Mouse (Mus musculus) CH12.LX (cell line): Measurements from ENCODE around the gene Abtb2. TPM values are rescaled to one million over a fixed set of nuclear protein-coding genes. Genes with fewer than 3 reads are reported as not detected.

Experiments
- DNase-seq: peaks from one replicate; pipeline ENCODE4 v3.0.0-alpha.2; 2013; ENCODE audit errors: extremely low read depth
- H3K27ac ChIP-seq: 2 replicates; pipeline ENCODE4 v1.5.1; 2012; ENCODE audit warnings: low read depth, mild to moderate bottlenecking, control low read depth, moderate library complexity; ENCODE audit not compliant: insufficient read depth
- H3K27me3 ChIP-seq: replicated peaks from 2 replicates; pipeline ENCODE3; 2012; ENCODE audit warnings: inconsistent platforms
- H3K36me3 ChIP-seq, 2 experiments: replicated peaks in 1 of 2; 2 replicates each; pipeline versions ENCODE3 to v1.6.1; 2012; ENCODE audit warnings: inconsistent platforms in 1 of 2, low read length in 1 of 2, mild to moderate bottlenecking in 1 of 2, mixed read lengths in 1 of 2, moderate library complexity in 1 of 2; ENCODE audit not compliant: control insufficient read depth in 1 of 2, insufficient read depth in 1 of 2
- H3K4me1 ChIP-seq, 2 experiments: 2 replicates each; pipeline ENCODE4 v1.6.1; 2012; ENCODE audit warnings: inconsistent platforms in 1 of 2, moderate library complexity in 1 of 2; ENCODE audit not compliant: insufficient read depth in 2 of 2, control insufficient read depth in 1 of 2
- H3K4me2 ChIP-seq: 2 replicates; pipeline ENCODE4 v1.6.1; 2012; ENCODE audit warnings: low read depth, mild to moderate bottlenecking, control low read depth; ENCODE audit not compliant: poor library complexity, insufficient read depth, severe bottlenecking
- H3K4me3 ChIP-seq, 3 experiments: fragments of 150-350 bp in 1 of 3; sonication (generic) in 1 of 3; replicated peaks in 1 of 3; 2 replicates each; pipeline versions ENCODE3 to v1.5.1; 2011 to 2012; ENCODE audit warnings: low read depth in 2 of 3, low read length in 2 of 3, mild to moderate bottlenecking in 2 of 3, moderate library complexity in 2 of 3, control low read depth in 1 of 3, improper control_type of control experiment in 1 of 3, inconsistent platforms in 1 of 3, mixed read lengths in 1 of 3; ENCODE audit not compliant: poor library complexity in 1 of 3
- H3K79me2 ChIP-seq: replicated peaks from 2 replicates; pipeline ENCODE4 v1.6.1; 2012; ENCODE audit warnings: mild to moderate bottlenecking, moderate library complexity; ENCODE audit not compliant: control insufficient read depth, poor library complexity, insufficient read depth, severe bottlenecking; ENCODE audit errors: extremely low read depth
- H3K9ac ChIP-seq: 2 replicates; pipeline ENCODE4 v1.6.1; 2012; ENCODE audit warnings: low read depth, mild to moderate bottlenecking, control low read depth, moderate library complexity; ENCODE audit not compliant: insufficient read depth
- H3K9me3 ChIP-seq: replicated peaks from 2 replicates; pipeline ENCODE3; 2012; ENCODE audit warnings: low read length, inconsistent platforms, mixed read lengths
- BHLHE40 ChIP-seq: IDR thresholded peaks from 2 replicates; pipeline ENCODE4 v1.6.1; 2011; ENCODE audit warnings: mild to moderate bottlenecking, low read depth, low read length, improper control_type of control experiment
- CHD1 ChIP-seq: IDR thresholded peaks from 2 replicates; pipeline ENCODE4 v1.6.1; 2012; ENCODE audit warnings: low read depth, low read length, improper control_type of control experiment, inconsistent platforms
- CHD2 ChIP-seq: IDR thresholded peaks from 2 replicates; pipeline ENCODE4 v1.6.1; 2011; ENCODE audit warnings: low read length, improper control_type of control experiment
- CTCF ChIP-seq, 2 experiments: IDR thresholded peaks in 1 of 2; conservative IDR thresholded peaks in 1 of 2; 2 replicates each; pipeline ENCODE4 v1.5.1; 2011 to 2012; ENCODE audit warnings: low read depth in 2 of 2, low read length in 2 of 2, improper control_type of control experiment in 1 of 2, inconsistent platforms in 1 of 2, mild to moderate bottlenecking in 1 of 2, moderate library complexity in 1 of 2
- E2F4 ChIP-seq: IDR thresholded peaks from 2 replicates; pipeline ENCODE4 v1.6.1; 2011; ENCODE audit warnings: low read depth, low read length, improper control_type of control experiment; ENCODE audit not compliant: insufficient replicate concordance
- ELF1 ChIP-seq: IDR thresholded peaks from 2 replicates; pipeline ENCODE4 v1.6.1; 2014; ENCODE audit warnings: low read depth, mild to moderate bottlenecking, inconsistent platforms, low read length, improper control_type of control experiment
- EP300 ChIP-seq: IDR thresholded peaks from 2 replicates; pipeline ENCODE4 v1.6.1; 2011; ENCODE audit warnings: low read length, improper control_type of control experiment
- GABPA ChIP-seq: IDR thresholded peaks from 2 replicates; pipeline ENCODE4 v1.6.1; 2012; ENCODE audit warnings: low read depth, low read length, improper control_type of control experiment, inconsistent platforms; ENCODE audit not compliant: insufficient replicate concordance
- HCFC1 ChIP-seq: IDR thresholded peaks from 2 replicates; pipeline ENCODE4 v1.6.1; 2012; ENCODE audit warnings: low read depth, mild to moderate bottlenecking, inconsistent platforms, low read length, improper control_type of control experiment
- IRF4 ChIP-seq: IDR thresholded peaks from 2 replicates; pipeline ENCODE4 v1.6.1; 2014; ENCODE audit warnings: low read depth, mild to moderate bottlenecking, inconsistent platforms, low read length, improper control_type of control experiment
- JUN ChIP-seq: IDR thresholded peaks from 2 replicates; pipeline ENCODE4 v1.6.1; 2011; ENCODE audit warnings: low read depth, mild to moderate bottlenecking, low read length, improper control_type of control experiment, moderate library complexity; ENCODE audit not compliant: insufficient read depth
- JUND ChIP-seq: conservative IDR thresholded peaks from 2 replicates; pipeline ENCODE4 v1.6.1; 2011; ENCODE audit warnings: low read depth, low read length, improper control_type of control experiment
- NELFE ChIP-seq: IDR thresholded peaks from 2 replicates; pipeline ENCODE4 v1.6.1; 2011; ENCODE audit warnings: low read depth, low read length, improper control_type of control experiment
- NRF1 ChIP-seq: IDR thresholded peaks from 2 replicates; pipeline ENCODE4 v1.6.1; 2014; ENCODE audit warnings: low read depth, mild to moderate bottlenecking, inconsistent platforms, low read length, improper control_type of control experiment, moderate library complexity
- POLR2AphosphoS2 ChIP-seq: IDR thresholded peaks from 2 replicates; pipeline ENCODE4 v1.6.1; 2011; ENCODE audit warnings: low read depth, low read length, improper control_type of control experiment
- RCOR1 ChIP-seq: conservative IDR thresholded peaks from 2 replicates; pipeline ENCODE4 v1.6.1; 2012; ENCODE audit warnings: low read depth, mild to moderate bottlenecking, inconsistent platforms, low read length, improper control_type of control experiment
- SMC3 ChIP-seq: IDR thresholded peaks from 2 replicates; pipeline ENCODE4 v1.6.1; 2011; ENCODE audit warnings: low read depth, low read length, improper control_type of control experiment
- TBP ChIP-seq: conservative IDR thresholded peaks from 2 replicates; pipeline ENCODE4 v1.6.1; 2011; ENCODE audit warnings: low read depth, low read length, improper control_type of control experiment
- USF1 ChIP-seq: IDR thresholded peaks from 2 replicates; pipeline ENCODE4 v1.6.1; 2014; ENCODE audit warnings: low read depth, mild to moderate bottlenecking, inconsistent platforms, low read length, improper control_type of control experiment
- ZC3H11A ChIP-seq: IDR thresholded peaks from 2 replicates; pipeline ENCODE4 v1.6.1; 2012; ENCODE audit warnings: low read depth, mild to moderate bottlenecking, inconsistent platforms, low read length, improper control_type of control experiment
- ZKSCAN1 ChIP-seq: IDR thresholded peaks from 2 replicates; pipeline ENCODE4 v1.6.1; 2012; ENCODE audit warnings: low read depth, inconsistent platforms, low read length, improper control_type of control experiment, borderline replicate concordance
- ZMIZ1 ChIP-seq: IDR thresholded peaks from 2 replicates; pipeline ENCODE4 v1.6.1; 2012; ENCODE audit warnings: low read depth, mild to moderate bottlenecking, inconsistent platforms, low read length, improper control_type of control experiment
- ZNF384 ChIP-seq: IDR thresholded peaks from 2 replicates; pipeline ENCODE4 v1.6.1; 2012; ENCODE audit warnings: low read depth, low read length, improper control_type of control experiment, inconsistent platforms
- dilution Hi-C: fragments of 300-500 bp; cut with MboI; formaldehyde crosslinking; loops from 2 replicates; pipeline ENCODE4 v1.14.3; 2020; ENCODE audit warnings: low sequenced_read_pairs; ENCODE audit not compliant: extremely low pct_unique_long_range_greater_than_20kb, extremely low pct_ligation_motif_present
- in situ Hi-C: fragments of 300-500 bp; cut with MboI; formaldehyde crosslinking; loops from 3 replicates; pipeline ENCODE4 v1.14.3; 2019; ENCODE audit warnings: low sequenced_read_pairs, low pct_ligation_motif_present, low pct_unique_long_range_greater_than_20kb, mixed read lengths
- polyA plus RNA-seq: library from polyadenylated mRNA; unstranded; fragments of >175 nt; gene quantifications from 2 replicates; pipeline ENCODE4 v1.2.1, GENCODE M21; 2012; ENCODE audit warnings: low read depth; ENCODE audit not compliant: insufficient read length
- total RNA-seq, 2 experiments: library from RNA; depleted of rRNA; stranded (reverse); fragments of 300-350 nt in 1 of 2; fragments of >200 nt in 1 of 2; gene quantifications; 2 replicates each; pipeline ENCODE4 v1.2.3; 2012 to 2014

Abtb2 gene
- total and polyA plus RNA-seq, 3 experiments, result 2.9 to 7.7 (median 3.8) TPM

DNA sequence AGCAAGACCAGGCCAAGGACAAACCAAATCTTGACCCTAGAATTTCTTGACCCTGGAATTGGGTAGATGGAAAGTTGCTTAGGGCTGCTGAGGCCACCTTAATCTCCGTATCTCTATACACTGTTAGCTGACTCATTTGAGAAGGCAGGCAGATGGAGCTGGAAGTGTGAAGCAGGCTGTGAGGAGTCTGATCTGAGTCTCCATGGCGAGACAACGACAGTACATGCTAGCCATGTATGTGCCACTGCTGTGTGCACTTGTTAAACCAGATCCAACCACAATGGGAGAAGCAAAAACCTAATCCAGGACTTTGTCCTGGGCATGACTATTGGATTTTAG lies 26.4 kb downstream of the Abtb2 start:
- Histone ChIP-seq H3K9ac (no peak overlapping the region), H3K9me3 (no peaks in the 10 kb centered on the region), H3K4me2 (no peak overlapping the region), H3K4me1 (peaks cover 2 to 29% of the 10 kb centered on the region in 2 experiments; a peak in 3 of 4 replicates), H3K79me2 (no peaks in the 10 kb centered on the region; the same call in 1 of the 2 replicates), H3K27ac (no peak overlapping the region), H3K36me3 (peaks cover 0 to 5% of the 10 kb centered on the region in 2 experiments), H3K4me3 (no peak overlapping the region), H3K27me3 (no peaks in the 10 kb centered on the region)
- in situ Hi-C loops, result no loop called here
- TF ChIP-seq TBP, result no peak
- TF ChIP-seq HCFC1, result no peak
- no peak for TF ChIP-seq SMC3
- no peak for TF ChIP-seq NELFE
- TF ChIP-seq RCOR1, result no peak
- TF ChIP-seq NRF1, result no peak
- no peak for TF ChIP-seq E2F4
- TF ChIP-seq BHLHE40, result no peak
- dilution Hi-C loops, result no loop called here
- DNase-seq, result no peak

DNA sequence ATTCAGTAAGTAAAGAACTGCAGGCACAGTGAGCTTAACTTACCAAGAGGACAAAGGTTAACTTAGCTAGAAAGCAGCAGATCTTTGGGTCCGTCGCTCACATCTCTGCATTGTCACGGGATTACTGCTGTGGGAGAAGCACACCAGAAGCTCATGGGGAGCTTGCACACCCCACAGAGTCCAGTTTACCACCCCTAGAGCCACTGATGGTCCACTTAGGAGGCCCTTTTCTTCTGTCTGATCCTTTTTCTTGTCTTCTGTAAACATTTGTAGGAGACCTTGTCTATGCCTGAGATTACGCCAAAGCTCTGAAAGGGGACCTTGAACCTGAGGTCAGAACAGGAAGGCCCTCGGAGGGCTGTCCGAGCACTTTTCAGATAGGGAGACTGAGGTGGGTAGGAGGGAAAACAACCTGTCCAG lies 28.5 kb downstream of the Abtb2 start:
- no peak overlapping the region for H3K4me2 ChIP-seq
- H3K79me2 ChIP-seq, result no peaks in the 10 kb centered on the region; the same call in 1 of the 2 replicates
- no peaks in the 10 kb centered on the region for H3K27me3 ChIP-seq
- H3K4me1 ChIP-seq, result peaks cover 3 to 25% of the 10 kb centered on the region in 2 experiments; a peak in 3 of 4 replicates
- H3K4me3 ChIP-seq, result no peak overlapping the region
- in situ Hi-C loops, result no loop called here
- dilution Hi-C loops, result no loop called here
- no peak for DNase-seq
- H3K9ac ChIP-seq, result no peak overlapping the region
- H3K27ac ChIP-seq, result no peak overlapping the region
- H3K36me3 ChIP-seq, result peaks cover 0 to 5% of the 10 kb centered on the region in 2 experiments
- TF ChIP-seq NRF1 (no peak), CHD2 (no peak), USF1 (no peak)
- H3K9me3 ChIP-seq, result no peaks in the 10 kb centered on the region

DNA sequence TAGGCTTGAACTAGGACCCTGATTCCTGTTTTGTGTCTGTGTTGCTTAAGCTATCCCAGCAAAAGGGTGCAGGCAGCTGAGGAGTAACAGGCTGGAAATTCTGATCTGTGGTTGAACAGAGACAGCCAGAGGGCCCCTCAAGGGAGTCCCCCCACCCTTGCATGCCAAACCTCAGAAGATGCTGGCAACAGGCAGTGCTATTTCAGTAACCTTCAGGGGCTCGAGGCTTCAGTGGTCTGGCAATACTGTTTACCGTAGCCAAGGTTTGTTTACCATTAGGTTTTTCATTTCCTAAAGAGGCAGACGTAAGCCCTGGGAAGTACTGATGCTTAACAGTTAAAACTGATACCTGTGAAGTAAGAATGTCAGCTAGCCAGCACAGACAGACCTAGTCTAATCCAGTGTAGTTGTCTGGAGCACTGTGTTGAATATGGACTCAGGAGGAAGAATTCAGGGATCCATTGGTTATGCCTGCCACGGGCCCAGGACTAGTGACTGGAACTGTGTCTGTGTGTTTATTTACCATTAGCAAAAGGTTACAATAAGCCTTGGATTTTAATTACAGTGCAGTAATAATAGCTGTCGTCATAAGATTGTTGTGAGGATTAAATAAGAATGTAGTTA lies 29.0 kb downstream of the Abtb2 start:
- Histone ChIP-seq H3K4me3 (no peak overlapping the region), H3K79me2 (no peaks in the 10 kb centered on the region; the same call in 1 of the 2 replicates), H3K9me3 (no peaks in the 10 kb centered on the region), H3K4me1 (peaks cover 5 to 25% of the 10 kb centered on the region in 2 experiments; a peak in 2 of 4 replicates), H3K36me3 (peaks cover 0 to 5% of the 10 kb centered on the region in 2 experiments), H3K4me2 (no peak overlapping the region), H3K27me3 (no peaks in the 10 kb centered on the region), H3K27ac (no peak overlapping the region), H3K9ac (no peak overlapping the region)
- no peak for DNase-seq
- no peak for TF ChIP-seq E2F4
- no peak for TF ChIP-seq CHD2
- TF ChIP-seq JUND, result no peak
- no peak for TF ChIP-seq GABPA
- TF ChIP-seq ELF1, result no peak
- no peak for TF ChIP-seq POLR2AphosphoS2
- no peak for TF ChIP-seq HCFC1
- no peak for TF ChIP-seq EP300
- no peak for TF ChIP-seq CTCF (conservative IDR thresholded peaks at IDR 0.05 in 1 of 2, IDR thresholded peaks at IDR 0.05 in 1 of 2; ENCODE audit: low read depth in 2 of 2, low read length in 2 of 2)
- TF ChIP-seq ZC3H11A, result no peak
- no peak for TF ChIP-seq ZKSCAN1
- no peak for TF ChIP-seq ZMIZ1
- TF ChIP-seq USF1, result no peak
- TF ChIP-seq ZNF384, result no peak
- TF ChIP-seq CHD1, result no peak
- TF ChIP-seq IRF4, result no peak
- no peak for TF ChIP-seq JUN
- no peak for TF ChIP-seq TBP
- dilution Hi-C loops (no loop called here), in situ Hi-C loops (no loop called here)
